Mouse (Mus musculus): Measurements from ENCODE around the gene Pax6.

Gene Pax6

GRCm38 (mm10) chr2:105668271-105669270 lies at the start of gene Pax6:
Gene Pax6, plus strand, starts transcription at chr2:105668900.
- DNase-seq (ENCODE audit: low spot score in 2 of 2) = no peak

DNA sequence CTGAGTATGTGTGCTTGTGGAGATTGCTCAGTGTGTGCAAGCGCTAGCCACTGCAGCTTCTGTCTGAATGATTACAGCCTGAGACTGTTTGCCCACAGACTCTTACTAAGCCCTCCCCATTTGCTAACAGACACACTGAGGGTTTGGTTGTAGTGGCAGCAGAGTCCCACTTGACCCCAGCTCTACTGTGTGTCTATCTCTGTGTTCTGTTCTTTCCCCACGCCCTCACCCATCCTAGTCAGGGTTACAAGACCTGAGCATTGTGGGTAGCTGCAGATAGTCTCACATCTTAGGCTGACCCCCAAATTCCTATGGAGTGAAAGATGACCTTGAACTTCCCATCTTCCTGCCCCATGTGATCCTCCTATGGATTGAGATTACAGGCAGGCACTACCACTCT lies 19.8 kb upstream of the Pax6 start:
- no peak for DNase-seq (ENCODE audit: low spot score in 2 of 2)

GRCm38 (mm10) chr2:105656456-105656855 lies 12.2 kb upstream of the Pax6 start:
- no peak for DNase-seq (ENCODE audit: low spot score in 2 of 2)

- no peak for DNase-seq (ENCODE audit: low spot score in 2 of 2)
Measured at GRCm38 (mm10) chr2:105659350-105659749, 9.3 kb upstream of the Pax6 start.

DNA sequence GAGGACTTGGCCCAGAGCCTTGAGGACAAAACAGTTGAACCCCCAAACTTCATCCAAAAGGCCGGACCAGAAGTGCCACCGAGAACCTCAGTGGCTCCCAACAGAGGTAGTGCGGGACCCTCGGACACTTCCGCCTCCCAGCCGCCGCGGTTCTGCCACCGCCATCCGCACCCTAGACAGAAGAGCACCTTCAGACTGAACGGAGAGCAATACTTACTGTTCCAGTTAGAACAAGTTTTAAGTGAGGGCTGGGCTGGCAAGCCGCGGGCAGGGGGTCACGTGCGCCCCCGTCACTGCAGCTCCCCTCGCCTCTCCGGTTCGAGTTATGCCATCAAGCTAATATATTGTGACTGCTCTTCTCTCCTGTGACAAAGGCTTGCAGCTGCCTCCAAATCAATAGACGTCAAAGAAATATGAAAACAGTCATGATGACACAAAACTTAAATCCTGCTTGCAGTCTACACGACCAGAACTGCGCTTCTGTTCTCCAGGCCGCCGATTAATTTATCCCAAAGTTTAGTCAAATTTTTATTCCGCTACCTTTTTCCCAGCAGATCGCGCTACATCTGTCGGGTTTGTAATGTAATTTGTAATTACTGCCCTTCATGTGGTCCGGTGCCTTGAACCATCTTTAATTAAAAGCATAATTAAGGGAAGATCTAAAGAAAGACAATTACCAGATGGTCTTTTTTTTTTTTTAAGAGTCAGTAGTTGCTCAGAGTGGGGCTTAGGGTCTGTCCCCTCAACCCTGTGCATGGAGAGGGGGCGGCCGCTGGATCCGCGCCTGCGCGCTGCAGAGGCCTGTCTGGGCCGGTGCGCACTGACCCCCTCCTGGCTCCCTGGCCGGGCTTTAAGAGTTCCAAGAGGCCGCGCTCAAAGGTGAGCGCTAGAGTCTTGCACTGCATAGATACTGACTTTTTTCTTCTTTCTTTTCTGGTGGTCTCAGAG lies 8.5 kb upstream of the Pax6 start:
- no peak for DNase-seq (ENCODE audit: low spot score in 2 of 2)

DNA sequence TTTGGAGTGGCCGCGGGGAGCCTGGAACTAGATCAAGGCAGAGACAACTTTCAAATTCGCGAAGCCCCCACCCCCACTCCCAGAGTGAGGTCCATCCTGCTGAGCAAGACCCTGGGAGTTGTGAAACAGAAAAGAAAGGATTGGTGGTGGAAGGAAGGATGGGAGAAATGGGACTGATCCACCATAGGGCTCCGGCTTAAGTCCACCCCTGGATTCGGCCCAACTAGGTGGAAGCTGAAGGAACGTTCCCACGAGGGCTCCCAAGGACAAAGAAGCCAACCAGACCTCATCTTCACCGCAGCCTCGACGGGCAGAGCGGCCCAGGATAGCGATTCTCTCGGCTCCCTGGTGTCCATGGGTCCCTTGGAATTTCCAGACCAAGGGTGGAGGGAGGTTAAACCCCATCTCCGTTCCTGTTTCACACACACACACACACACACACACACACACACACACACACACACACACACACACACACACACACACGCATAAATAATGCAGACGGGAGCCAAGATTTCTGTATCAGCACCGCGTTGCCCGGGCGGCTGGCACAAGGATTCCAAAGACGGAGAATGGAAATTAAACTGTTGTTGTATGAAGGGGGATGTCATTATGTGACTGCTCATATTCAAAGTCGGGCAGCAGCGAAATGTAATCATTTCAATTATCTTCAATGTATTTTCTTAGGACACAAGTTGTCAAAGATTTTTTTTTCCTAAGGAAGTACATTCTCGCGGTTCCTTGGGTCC lies 7.7 kb upstream of the Pax6 start:
- DNase-seq (ENCODE audit: low spot score in 2 of 2) = no peak

DNA sequence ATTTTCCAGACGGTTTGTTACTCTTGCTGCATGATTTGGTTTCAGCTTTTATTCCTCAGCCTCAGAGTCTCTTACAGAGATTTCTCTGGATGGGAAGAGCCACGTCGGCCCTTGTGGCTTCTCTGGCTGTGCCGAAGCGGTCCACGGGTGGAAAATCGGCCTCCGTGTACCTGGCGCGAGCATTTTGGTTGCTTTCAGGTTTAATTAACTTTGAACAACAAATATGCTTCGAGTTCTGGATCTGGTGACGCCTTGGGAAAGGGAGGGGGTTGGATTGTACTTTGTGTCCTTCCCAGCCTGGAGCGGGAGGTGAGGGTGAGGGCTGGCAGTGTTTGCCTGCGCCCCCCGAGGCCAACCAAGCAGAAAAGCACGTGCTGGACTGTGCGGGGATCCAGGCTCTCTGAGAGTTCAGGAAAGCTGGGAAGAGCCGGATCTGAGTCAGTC lies 7.1 kb upstream of the Pax6 start:
- DNase-seq (ENCODE audit: low spot score in 2 of 2) = no peak

- no peak for DNase-seq (ENCODE audit: low spot score in 2 of 2)
Measured at GRCm38 (mm10) chr2:105662121-105662520, 6.6 kb upstream of the Pax6 start.

DNA sequence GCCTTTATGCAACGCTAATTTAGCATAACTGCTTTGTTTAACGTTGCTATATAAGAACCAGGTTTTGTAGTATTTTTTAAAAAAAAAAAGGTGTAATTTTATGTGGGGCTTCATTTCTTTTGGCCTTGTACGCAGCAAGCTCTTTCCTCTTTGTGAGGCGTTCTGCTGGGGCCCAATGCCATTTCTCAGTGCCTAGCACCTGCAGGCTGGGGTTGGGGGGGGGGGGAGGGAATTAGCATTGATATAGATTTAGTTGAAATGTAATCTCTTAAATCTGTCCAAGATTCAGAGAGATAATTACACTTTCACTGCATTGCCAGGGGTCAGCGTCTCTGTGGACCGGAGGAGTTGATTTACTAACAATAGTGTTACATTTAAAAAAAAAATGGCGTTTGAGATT lies 6.1 kb upstream of the Pax6 start:
- no peak for DNase-seq (ENCODE audit: low spot score in 2 of 2)

DNA sequence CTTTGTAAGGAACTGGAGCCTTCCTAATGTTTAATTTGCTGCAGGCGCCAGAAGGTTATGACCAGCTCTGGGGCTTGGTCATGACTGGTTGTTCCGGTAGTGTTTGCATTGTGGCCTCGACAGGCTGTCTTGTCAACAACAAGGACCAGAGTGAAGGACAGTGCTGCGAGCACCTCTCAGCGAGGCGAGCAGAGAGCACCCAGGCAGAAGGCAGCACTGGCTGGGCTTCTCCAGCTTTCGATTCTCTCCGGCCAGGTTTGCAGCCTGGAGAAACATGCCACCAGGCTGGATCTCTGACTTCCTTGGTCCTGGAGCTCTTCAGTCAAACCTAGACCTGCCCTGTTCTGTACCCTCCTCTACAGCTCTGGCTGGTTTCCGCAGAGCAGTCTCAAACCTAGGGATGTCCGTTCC lies 5.6 kb upstream of the Pax6 start:
- no peak for DNase-seq (ENCODE audit: low spot score in 2 of 2)

- no peak for DNase-seq (ENCODE audit: low spot score in 2 of 2)
Measured at GRCm38 (mm10) chr2:105664996-105665395, 3.7 kb upstream of the Pax6 start.

GRCm38 (mm10) chr2:105665491-105666250 lies 3.0 kb upstream of the Pax6 start:
- no peak for DNase-seq (ENCODE audit: low spot score in 2 of 2)

GRCm38 (mm10) chr2:105666331-105666730 lies 2.4 kb upstream of the Pax6 start:
- no peak for DNase-seq (ENCODE audit: low spot score in 2 of 2)

- DNase-seq (ENCODE audit: low spot score in 2 of 2) = no peak
Measured at GRCm38 (mm10) chr2:105666763-105667625, 1.7 kb upstream of the Pax6 start.

DNA sequence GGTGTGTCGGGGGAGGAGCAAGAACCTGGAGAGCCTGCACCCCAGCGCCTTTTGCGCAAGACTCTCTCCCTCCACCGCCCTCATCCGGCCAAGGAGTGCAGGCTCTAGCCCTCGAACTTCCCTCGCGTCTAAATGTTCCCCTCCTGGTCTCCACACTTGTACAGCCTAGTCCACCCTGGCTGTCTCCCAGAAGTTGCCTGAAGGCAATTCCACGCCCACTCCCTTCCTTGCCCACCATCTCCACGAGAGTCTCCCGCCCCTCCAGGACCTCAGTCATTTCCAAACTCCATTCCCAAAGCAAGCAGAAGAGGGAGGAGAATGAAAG lies 1.1 kb upstream of the Pax6 start:
- no peak for DNase-seq (ENCODE audit: low spot score in 2 of 2)

DNA sequence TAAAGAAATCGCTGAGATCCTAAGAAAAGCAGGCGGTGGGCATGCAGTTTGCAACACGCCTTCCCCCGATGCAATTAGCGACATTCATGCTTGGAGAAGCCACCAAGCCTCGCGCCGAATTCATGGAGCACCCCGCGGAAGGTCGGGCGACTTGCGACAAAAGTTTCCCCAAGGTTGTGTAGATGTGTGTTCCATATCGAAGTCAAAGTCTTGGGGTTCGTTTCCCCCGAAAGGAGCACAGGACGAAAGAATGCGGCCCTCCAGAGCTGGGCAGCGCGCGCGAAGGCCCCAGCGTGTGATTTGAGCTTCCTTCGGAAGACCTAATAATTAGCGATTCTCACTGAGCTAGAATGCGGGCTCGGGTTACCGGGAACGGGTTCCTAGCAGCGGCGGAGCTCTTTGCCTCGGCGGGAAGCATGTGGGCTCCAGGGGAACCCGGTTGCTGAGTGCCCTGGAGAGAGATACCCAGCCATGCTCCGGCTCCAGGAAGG lies 716 bp downstream of the Pax6 start:
- DNase-seq (ENCODE audit: low spot score in 2 of 2) = no peak

- no peak for DNase-seq (ENCODE audit: low spot score in 2 of 2)
Measured at GRCm38 (mm10) chr2:105669881-105670730, 1.4 kb downstream of the Pax6 start.

- DNase-seq (ENCODE audit: low spot score in 2 of 2) = no peak
Measured at GRCm38 (mm10) chr2:105670731-105671095, 2.0 kb downstream of the Pax6 start.

Data from right cerebral cortex, postnatal 36 days (tissue).